Mouse (Mus musculus): ENCODE data around the gene Sumo1. TPM values are rescaled to one million over a fixed set of nuclear protein-coding genes. Genes with fewer than 3 reads are reported as not detected.

Gene Sumo1
- polyA plus RNA-seq, 1 experiment from 2014 or later = 359 TPM

- H3K27ac ChIP-seq = no peak overlapping the region
- H3K36me3 ChIP-seq (replicated peaks; ENCODE audit: control insufficient read depth, insufficient read depth) = no peaks in the 10 kb centered on the region
- DNase-seq (ENCODE audit: low spot score) (peak; percentile 94), ATAC-seq (ENCODE audit: low FRiP score) (peak; percentile 95)
- no peak overlapping the region for H3K9ac ChIP-seq
- no peaks in the 10 kb centered on the region for H3K9me3 ChIP-seq (ENCODE audit: control insufficient read depth, low read length)
- 22% methylated on average over 5 of the region's 5 CpGs for WGBS
- H3K4me3 ChIP-seq (replicated peaks; ENCODE audit: low read length) = no peak overlapping the region
- H3K27me3 ChIP-seq (ENCODE audit: control insufficient read depth, insufficient read depth, low read length) = no peaks in the 10 kb centered on the region
- no peak overlapping the region for H3K4me2 ChIP-seq (replicated peaks)
- H3K4me1 ChIP-seq (replicated peaks; ENCODE audit: control insufficient read depth, insufficient read depth, low read length) = no peaks in the 10 kb centered on the region
Measured at GRCm38 (mm10) chr1:59623325-59624017, 47.2 kb downstream of the Sumo1 start.

GRCm38 (mm10) chr1:59619201-59619600 lies 51.4 kb downstream of the Sumo1 start:
- no peak for DNase-seq (ENCODE audit: low spot score)
- no peaks in the 10 kb centered on the region for H3K9me3 ChIP-seq (ENCODE audit: control insufficient read depth, low read length)
- H3K9ac ChIP-seq = no peak overlapping the region
- H3K36me3 ChIP-seq (replicated peaks; ENCODE audit: control insufficient read depth, insufficient read depth) = no peaks in the 10 kb centered on the region
- H3K27me3 ChIP-seq (ENCODE audit: control insufficient read depth, insufficient read depth, low read length) = no peaks in the 10 kb centered on the region
- no peak overlapping the region for H3K4me2 ChIP-seq (replicated peaks)
- 92% methylated on average over 10 of the region's 10 CpGs for WGBS
- H3K27ac ChIP-seq = no peak overlapping the region
- no peak overlapping the region for H3K4me3 ChIP-seq (replicated peaks; ENCODE audit: low read length)
- ATAC-seq (ENCODE audit: low FRiP score) = no peak
- H3K4me1 ChIP-seq (replicated peaks; ENCODE audit: control insufficient read depth, insufficient read depth, low read length) = no peaks in the 10 kb centered on the region

- no peaks in the 10 kb centered on the region for H3K36me3 ChIP-seq (replicated peaks; ENCODE audit: control insufficient read depth, insufficient read depth)
- no peak overlapping the region for H3K27ac ChIP-seq
- WGBS = 78% methylated on average over 2 of the region's 2 CpGs
- no peak overlapping the region for H3K4me3 ChIP-seq (replicated peaks; ENCODE audit: low read length)
- H3K4me2 ChIP-seq (replicated peaks) = no peak overlapping the region
- no peak overlapping the region for H3K9ac ChIP-seq
- DNase-seq (ENCODE audit: low spot score) (no peak), ATAC-seq (ENCODE audit: low FRiP score) (no peak)
- H3K27me3 ChIP-seq (ENCODE audit: control insufficient read depth, insufficient read depth, low read length) = no peaks in the 10 kb centered on the region
- no peaks in the 10 kb centered on the region for H3K9me3 ChIP-seq (ENCODE audit: control insufficient read depth, low read length)
- H3K4me1 ChIP-seq (replicated peaks; ENCODE audit: control insufficient read depth, insufficient read depth, low read length) = no peaks in the 10 kb centered on the region
Measured at GRCm38 (mm10) chr1:59615021-59615420, 55.6 kb downstream of the Sumo1 start.

GRCm38 (mm10) chr1:59613795-59614194 lies 56.8 kb downstream of the Sumo1 start:
- no peak for DNase-seq (ENCODE audit: low spot score)
- no peak overlapping the region for H3K4me3 ChIP-seq (replicated peaks; ENCODE audit: low read length)
- 45% methylated on average over 6 of the region's 6 CpGs for WGBS

GRCm38 (mm10) chr1:59610929-59611328 lies 59.7 kb downstream of the Sumo1 start:
- no peak overlapping the region for H3K4me2 ChIP-seq (replicated peaks)
- H3K4me3 ChIP-seq (replicated peaks; ENCODE audit: low read length) = no peak overlapping the region
- ATAC-seq (ENCODE audit: low FRiP score) (no peak), DNase-seq (ENCODE audit: low spot score) (no peak)
- no peaks in the 10 kb centered on the region for H3K9me3 ChIP-seq (ENCODE audit: control insufficient read depth, low read length)
- H3K27ac ChIP-seq = no peak overlapping the region
- H3K4me1 ChIP-seq (replicated peaks; ENCODE audit: control insufficient read depth, insufficient read depth, low read length) = no peaks in the 10 kb centered on the region
- H3K9ac ChIP-seq = no peak overlapping the region
- H3K27me3 ChIP-seq (ENCODE audit: control insufficient read depth, insufficient read depth, low read length) = no peaks in the 10 kb centered on the region
- WGBS = 91% methylated on average over 3 of the region's 3 CpGs
- no peaks in the 10 kb centered on the region for H3K36me3 ChIP-seq (replicated peaks; ENCODE audit: control insufficient read depth, insufficient read depth)

More at GRCm38 (mm10) chr1:59613795-59614194, 56.8 kb downstream of the Sumo1 start:
- H3K27me3 ChIP-seq (ENCODE audit: control insufficient read depth, insufficient read depth, low read length) = no peaks in the 10 kb centered on the region
- no peak for ATAC-seq (ENCODE audit: low FRiP score)
- no peaks in the 10 kb centered on the region for H3K36me3 ChIP-seq (replicated peaks; ENCODE audit: control insufficient read depth, insufficient read depth)
- H3K4me1 ChIP-seq (replicated peaks; ENCODE audit: control insufficient read depth, insufficient read depth, low read length) = no peaks in the 10 kb centered on the region
- H3K9ac ChIP-seq = no peak overlapping the region
- no peak overlapping the region for H3K27ac ChIP-seq
- H3K4me2 ChIP-seq (replicated peaks) = no peak overlapping the region
- no peaks in the 10 kb centered on the region for H3K9me3 ChIP-seq (ENCODE audit: control insufficient read depth, low read length)

GRCm38 (mm10) chr1:59609896-59610295 lies 60.7 kb downstream of the Sumo1 start:
- Histone ChIP-seq H3K4me3 (replicated peaks; ENCODE audit: low read length) (no peak overlapping the region), H3K27me3 (ENCODE audit: control insufficient read depth, insufficient read depth, low read length) (no peaks in the 10 kb centered on the region), H3K36me3 (replicated peaks; ENCODE audit: control insufficient read depth, insufficient read depth) (no peaks in the 10 kb centered on the region), H3K4me1 (replicated peaks; ENCODE audit: control insufficient read depth, insufficient read depth, low read length) (no peaks in the 10 kb centered on the region), H3K27ac (no peak overlapping the region), H3K4me2 (replicated peaks) (no peak overlapping the region), H3K9ac (no peak overlapping the region), H3K9me3 (ENCODE audit: control insufficient read depth, low read length) (no peaks in the 10 kb centered on the region)
- DNase-seq (ENCODE audit: low spot score) (no peak), ATAC-seq (ENCODE audit: low FRiP score) (no peak)
- 72% methylated on average over 10 of the region's 10 CpGs for WGBS

GRCm38 (mm10) chr1:59609458-59609857 lies 61.2 kb downstream of the Sumo1 start:
- WGBS = 84% methylated on average over 4 of the region's 4 CpGs
- no peaks in the 10 kb centered on the region for H3K27me3 ChIP-seq (ENCODE audit: control insufficient read depth, insufficient read depth, low read length)
- H3K4me3 ChIP-seq (replicated peaks; ENCODE audit: low read length) = no peak overlapping the region
- no peak overlapping the region for H3K4me2 ChIP-seq (replicated peaks)
- ATAC-seq (ENCODE audit: low FRiP score) (no peak), DNase-seq (ENCODE audit: low spot score) (no peak)
- no peak overlapping the region for H3K27ac ChIP-seq
- no peaks in the 10 kb centered on the region for H3K4me1 ChIP-seq (replicated peaks; ENCODE audit: control insufficient read depth, insufficient read depth, low read length)
- H3K9ac ChIP-seq = no peak overlapping the region
- H3K36me3 ChIP-seq (replicated peaks; ENCODE audit: control insufficient read depth, insufficient read depth) = no peaks in the 10 kb centered on the region
- no peaks in the 10 kb centered on the region for H3K9me3 ChIP-seq (ENCODE audit: control insufficient read depth, low read length)

GRCm38 (mm10) chr1:59608920-59609319 lies 61.7 kb downstream of the Sumo1 start:
- DNase-seq (ENCODE audit: low spot score) (no peak), ATAC-seq (ENCODE audit: low FRiP score) (no peak)
- H3K36me3 ChIP-seq (replicated peaks; ENCODE audit: control insufficient read depth, insufficient read depth) = no peaks in the 10 kb centered on the region
- no peak overlapping the region for H3K27ac ChIP-seq
- no peak overlapping the region for H3K4me2 ChIP-seq (replicated peaks)
- WGBS = 72% methylated on average over 5 of the region's 5 CpGs
- H3K9ac ChIP-seq = no peak overlapping the region
- no peaks in the 10 kb centered on the region for H3K4me1 ChIP-seq (replicated peaks; ENCODE audit: control insufficient read depth, insufficient read depth, low read length)
- H3K4me3 ChIP-seq (replicated peaks; ENCODE audit: low read length) = no peak overlapping the region
- H3K27me3 ChIP-seq (ENCODE audit: control insufficient read depth, insufficient read depth, low read length) = no peaks in the 10 kb centered on the region
- H3K9me3 ChIP-seq (ENCODE audit: control insufficient read depth, low read length) = no peaks in the 10 kb centered on the region

GRCm38 (mm10) chr1:59608125-59608762 lies 62.4 kb downstream of the Sumo1 start:
- H3K9me3 ChIP-seq (ENCODE audit: control insufficient read depth, low read length) = no peaks in the 10 kb centered on the region
- H3K9ac ChIP-seq = no peak overlapping the region
- no peaks in the 10 kb centered on the region for H3K4me1 ChIP-seq (replicated peaks; ENCODE audit: control insufficient read depth, insufficient read depth, low read length)
- WGBS = 91% methylated on average over 7 of the region's 7 CpGs
- H3K4me2 ChIP-seq (replicated peaks) = no peak overlapping the region
- no peaks in the 10 kb centered on the region for H3K27me3 ChIP-seq (ENCODE audit: control insufficient read depth, insufficient read depth, low read length)
- ATAC-seq (ENCODE audit: low FRiP score) = no peak
- no peak for DNase-seq (ENCODE audit: low spot score)
- H3K27ac ChIP-seq = no peak overlapping the region
- H3K4me3 ChIP-seq (replicated peaks; ENCODE audit: low read length) = no peak overlapping the region
- no peaks in the 10 kb centered on the region for H3K36me3 ChIP-seq (replicated peaks; ENCODE audit: control insufficient read depth, insufficient read depth)
